Mouse (Mus musculus) neural tube, embryonic 10.5 days (tissue): ENCODE measurements around the gene Ifngr1.
"Not testable (repeated sequence)": the region's sequence is repeated elsewhere in the genome, so short reads cannot be mapped to it uniquely, and the experiment has no call there.

Experiments used
- DNase-seq: peaks from one replicate; pipeline ENCODE4 v3.0.0-alpha.2; 2017; ENCODE audit warnings: low spot score; ENCODE audit errors: extremely low spot score

Gene Ifngr1

DNA sequence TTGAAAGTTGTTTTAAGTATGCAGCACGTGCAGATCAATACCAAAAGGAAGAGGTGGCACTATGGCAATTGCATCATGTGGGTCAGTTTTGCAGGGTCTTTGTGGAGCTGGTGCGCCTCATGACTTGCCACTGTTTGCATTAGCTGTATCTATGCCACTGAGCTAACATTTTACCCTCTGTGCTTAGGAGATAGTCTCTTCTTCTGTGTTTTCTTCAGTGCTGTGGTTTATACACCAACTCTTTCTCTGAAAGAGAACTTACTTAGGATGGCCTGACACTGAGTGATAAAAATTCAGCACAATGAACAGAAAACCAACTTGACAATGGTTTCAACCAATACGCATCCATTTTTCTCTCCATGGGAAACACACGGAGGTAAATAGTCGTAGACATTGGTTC lies 5.9 kb upstream of the Ifngr1 start:
- DNase-seq, result no peak

DNA sequence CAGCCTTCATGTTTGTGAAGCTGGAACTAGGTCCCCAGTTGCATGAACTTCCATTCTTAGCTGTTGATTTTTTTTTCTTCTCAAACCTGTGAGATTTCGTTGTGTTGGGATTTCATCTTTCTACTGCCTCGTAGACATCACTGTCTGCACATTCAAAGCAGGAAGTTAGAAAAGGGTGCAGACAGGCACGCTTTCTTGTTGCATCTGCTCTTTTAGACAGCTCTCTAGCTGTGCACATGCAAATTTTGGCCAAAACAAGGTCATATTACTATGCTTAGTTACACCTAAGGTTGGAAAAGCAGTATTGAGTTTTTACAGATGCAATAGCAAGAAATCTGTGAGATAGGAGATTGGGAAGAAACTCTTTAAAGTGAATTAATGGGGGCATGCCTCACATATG lies 4.5 kb upstream of the Ifngr1 start:
- no peak for DNase-seq

DNA sequence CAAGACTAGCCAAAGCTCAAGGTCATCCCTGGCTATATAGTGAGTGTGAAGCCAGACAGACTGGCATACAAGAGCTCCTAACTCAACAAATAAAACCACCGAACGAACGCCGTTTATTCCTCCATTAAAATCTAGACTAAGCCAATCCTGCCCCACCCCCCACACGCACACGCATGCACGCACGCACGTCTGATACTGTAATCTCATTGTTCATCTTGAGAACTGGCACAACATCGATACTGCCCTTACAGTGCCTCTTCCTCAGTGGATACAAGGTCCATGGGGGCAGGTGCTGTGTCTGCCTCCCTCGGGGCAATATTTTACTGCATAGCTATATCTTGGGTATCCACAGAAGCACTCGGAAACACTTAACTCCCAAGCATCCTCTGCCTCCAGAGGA lies 2.1 kb upstream of the Ifngr1 start:
- DNase-seq, result no peak

DNA sequence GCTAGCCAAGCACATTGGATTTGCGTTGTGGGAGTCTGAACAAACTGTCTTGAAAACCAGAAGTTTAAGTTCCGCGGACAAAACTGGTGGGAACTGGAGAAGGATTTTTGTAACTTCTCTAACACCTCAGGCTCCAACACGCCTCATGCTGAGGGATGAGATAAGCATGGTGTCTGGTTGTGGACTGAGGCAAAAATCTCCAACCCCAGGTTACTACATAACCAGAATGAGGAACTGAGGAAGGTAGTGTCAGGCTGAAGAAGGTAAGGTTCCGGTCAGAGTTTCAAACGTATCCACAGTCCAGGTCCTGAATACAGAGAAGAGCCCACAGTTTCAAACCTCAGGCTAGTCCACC lies 486 bp upstream of the Ifngr1 start:
- DNase-seq, result no peak

DNA sequence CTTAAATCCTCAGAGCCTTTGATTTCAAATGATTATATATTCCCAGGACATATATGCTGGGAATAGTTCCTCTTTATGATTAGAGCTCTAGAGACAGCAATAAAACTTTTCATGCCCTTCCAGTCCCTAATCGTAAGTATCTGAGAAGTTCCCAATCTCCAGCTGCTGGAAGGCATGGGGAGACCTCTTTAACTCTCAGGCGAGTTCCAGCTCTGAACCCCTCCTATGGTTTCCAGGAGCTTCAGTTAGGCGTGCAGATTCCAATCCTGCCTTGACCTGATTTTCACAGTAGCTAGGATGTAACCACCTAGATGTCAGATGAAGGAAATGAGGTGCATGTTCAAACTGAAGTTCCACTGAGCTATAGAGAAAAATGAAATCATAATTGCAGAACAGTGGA lies 807 bp downstream of the Ifngr1 start:
- DNase-seq, result no peak

DNA sequence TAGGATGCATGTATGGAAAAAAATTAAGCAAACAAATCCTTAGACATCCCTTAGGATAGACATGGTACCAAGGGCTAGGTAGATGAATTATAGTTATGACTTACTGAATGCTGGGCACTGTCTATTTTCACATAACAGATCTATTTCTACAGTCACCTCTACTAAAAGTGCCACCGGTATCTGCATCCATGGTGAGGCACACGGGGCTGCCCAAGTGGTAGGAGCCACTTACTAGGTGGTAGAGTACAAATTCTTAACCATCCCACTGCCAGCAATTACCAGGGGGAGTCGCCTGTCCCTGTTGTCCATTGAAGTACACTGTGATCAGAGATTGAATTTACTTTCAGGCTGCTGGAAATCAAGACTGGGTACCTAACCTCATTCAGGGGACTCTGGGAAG lies 1.5 kb downstream of the Ifngr1 start:
- DNase-seq, result no peak

DNA sequence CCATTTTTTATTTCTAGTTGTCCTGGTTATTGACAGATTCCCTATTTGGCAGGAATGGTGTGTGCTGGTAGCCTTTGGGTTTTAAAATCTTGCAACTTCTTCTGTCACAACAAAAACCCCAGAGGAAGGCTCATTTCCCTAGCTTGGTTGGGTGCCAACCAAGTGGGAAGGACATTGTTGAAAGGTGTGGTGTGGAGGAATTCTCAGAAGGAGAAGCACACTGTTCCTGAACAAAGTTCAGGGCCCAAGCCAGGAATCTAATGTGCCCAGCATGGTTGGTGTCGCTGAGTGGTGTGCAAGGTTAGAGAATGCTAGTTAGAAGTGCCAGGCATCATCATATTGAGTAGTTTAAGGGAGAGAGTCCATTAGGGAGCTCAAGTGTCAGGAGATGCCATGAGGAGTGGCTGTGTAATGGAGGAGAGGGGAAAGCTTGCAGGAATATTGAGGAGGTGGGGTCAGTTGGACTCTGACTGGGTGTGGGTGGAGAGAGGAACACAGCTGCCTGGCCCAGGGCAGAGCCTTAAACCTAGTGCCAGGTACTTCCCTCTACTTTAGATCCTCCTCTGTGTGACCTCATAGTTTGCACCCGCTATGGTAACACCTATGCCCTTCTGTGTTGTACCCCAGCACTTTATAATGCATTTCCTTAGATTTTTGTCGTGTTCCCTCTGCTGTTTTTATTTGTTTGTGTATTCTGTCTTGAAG lies 2.6 kb downstream of the Ifngr1 start:
- DNase-seq, result no peak

DNA sequence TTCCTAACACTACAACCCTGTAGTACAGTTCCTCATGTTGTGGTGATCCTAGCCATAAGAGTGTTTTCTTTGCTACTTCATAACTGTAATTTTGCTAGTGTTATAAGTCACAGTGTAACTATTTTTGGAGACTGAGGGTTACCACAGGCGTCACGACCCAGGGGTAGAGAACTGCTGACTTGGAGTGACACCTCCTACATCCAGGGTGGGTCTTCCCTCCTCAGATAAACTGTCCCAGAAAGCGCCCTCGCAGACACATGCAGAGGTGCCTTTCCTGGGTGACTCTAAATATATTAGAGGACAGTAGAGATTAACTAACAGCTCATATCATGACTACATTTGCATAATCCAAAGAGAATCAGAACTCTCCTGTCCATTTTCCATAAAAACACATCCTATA lies 5.1 kb downstream of the Ifngr1 start:
- DNase-seq, result no peak

DNA sequence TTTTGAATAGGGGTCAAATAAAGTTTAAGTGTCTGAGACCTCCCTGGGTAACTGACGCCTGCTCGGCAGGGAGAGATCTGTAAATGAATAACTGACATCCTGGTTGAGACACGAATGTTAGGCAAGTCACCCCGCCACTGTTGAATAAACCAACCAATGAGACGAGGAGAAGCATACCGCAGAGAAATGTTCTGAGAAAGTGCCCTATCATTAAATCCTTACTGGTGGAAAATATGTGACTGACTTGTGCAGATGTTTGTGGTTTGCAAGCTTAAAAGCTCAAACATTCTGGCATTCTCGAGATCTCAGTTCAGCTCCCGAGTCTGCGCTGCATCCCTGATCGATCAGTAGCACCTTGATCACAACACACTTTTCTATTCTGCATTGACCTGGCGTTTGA lies 6.3 kb downstream of the Ifngr1 start:
- DNase-seq, result no peak

DNA sequence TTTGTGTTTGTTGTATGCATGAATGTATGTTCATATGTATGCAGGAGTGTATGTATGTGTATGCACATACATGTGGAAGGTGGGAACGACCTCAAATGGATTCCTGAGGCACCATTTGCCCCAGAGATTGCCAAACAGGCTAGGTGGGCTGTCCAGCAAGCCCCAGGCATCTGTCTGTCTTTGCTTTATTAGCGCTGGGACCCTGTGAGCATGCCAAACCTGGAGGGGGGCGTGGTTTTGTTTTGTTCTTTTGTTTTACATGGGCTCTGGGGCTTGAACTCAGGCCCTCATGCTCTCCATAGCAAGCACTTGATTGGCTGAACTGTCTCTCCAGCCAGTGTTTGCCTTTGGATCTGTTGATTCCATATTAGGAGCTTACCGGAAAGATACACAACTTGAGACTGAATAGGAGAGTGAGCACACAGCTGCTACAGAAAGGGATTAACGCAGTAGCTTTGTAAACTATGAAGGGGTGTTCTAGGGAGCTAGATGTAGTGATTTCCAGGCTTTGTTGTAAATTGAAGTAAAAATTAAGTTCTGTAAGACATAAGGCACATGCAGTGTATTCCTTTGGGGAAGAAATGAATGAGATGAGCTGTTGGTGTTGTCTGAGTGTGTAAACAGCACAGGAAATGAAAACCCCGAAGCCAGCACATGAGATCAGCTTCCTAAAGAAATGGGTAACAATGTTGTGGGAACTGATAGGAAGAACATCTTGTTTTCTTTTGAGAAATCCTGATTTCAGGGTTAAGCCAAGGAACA lies 7.8 kb downstream of the Ifngr1 start:
- no peak for DNase-seq

DNA sequence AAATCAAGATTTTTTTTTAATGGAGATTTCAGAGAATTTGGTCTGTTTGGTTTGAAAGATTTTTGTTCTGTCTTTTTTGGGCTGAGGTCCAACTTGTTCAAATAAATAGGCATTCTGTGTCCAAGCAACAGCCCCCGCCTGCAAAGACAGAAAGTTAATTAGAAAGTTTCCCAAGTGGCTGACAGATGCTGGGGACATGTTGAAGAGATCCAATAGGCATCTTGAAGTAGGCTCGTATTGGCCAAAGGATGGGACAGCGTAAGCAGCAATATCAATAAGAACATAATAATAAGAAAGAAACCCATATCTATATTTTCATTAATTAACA lies 8.3 kb downstream of the Ifngr1 start:
- DNase-seq, result no peak

DNA sequence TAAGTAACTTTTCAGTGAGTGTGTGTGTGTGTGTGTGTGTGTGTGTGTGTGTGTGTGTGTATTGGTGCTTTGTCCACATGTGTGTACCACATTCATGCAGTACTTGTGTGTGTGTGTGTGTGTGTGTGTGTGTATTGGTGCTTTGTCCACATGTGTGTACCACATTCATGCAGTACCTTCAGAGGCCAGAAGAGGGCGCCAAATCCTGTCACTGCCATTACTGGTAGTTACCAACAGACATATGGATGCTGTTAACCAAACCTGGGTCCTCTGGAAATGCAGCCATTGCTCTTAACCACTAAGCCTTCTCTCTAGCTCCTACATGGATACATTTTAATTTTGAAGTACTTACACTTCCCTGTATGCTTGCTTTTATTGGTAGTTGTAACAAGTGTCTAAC lies 9.8 kb downstream of the Ifngr1 start:
- DNase-seq, result not testable (repeated sequence)

DNA sequence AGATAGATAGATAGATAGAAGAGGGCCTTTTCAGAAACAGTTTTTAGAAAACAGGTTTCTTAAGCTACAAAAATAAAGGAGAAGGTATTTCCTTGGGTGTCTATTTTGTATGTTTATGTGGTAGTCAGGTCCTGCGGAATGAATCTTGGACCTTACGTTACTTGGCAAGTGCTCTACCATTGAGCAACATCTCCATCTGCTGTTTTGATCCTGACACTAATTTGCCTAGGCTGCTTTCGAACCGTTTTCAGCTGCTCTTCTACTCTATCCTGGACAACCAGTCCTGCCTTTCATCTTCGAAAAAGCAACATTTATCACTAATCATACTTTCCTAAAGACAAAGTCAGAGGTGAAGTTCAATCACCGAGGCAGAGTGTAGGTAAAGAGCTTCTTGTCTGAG lies 11.5 kb downstream of the Ifngr1 start:
- DNase-seq, result no peak

DNA sequence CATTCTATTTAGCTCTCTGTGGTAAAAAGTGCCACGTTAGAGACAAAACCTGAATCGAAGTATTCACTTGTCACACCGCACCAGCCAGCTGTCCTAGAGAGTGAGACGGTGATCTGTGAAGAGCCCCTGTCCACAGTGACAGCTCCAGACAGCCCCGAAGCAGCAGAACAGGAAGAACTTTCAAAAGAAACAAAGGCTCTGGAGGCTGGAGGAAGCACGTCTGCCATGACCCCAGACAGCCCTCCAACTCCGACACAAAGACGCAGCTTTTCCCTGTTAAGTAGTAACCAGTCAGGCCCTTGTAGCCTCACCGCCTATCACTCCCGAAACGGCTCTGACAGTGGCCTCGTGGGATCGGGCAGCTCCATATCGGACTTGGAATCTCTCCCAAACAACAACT lies 17.4 kb downstream of the Ifngr1 start:
- no peak for DNase-seq

DNA sequence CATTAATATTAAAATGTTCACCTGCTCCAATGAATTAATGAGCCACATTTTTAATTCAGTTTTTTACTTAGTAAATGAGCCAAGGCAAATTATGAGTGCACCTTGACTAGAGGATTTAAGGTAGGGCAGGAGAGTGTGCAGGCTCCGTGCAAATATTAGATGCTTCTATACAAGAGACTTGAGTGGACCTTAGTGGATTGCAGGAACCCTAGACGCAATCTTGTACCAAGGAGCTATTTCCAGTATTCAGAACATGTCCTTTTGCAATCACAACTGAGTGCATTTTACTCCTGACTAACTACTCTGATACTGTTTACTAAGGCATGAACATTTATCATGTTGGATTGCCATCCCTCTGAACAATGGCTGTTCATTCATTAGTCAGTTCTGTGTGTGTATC lies 19.9 kb downstream of the Ifngr1 start:
- no peak for DNase-seq

DNA sequence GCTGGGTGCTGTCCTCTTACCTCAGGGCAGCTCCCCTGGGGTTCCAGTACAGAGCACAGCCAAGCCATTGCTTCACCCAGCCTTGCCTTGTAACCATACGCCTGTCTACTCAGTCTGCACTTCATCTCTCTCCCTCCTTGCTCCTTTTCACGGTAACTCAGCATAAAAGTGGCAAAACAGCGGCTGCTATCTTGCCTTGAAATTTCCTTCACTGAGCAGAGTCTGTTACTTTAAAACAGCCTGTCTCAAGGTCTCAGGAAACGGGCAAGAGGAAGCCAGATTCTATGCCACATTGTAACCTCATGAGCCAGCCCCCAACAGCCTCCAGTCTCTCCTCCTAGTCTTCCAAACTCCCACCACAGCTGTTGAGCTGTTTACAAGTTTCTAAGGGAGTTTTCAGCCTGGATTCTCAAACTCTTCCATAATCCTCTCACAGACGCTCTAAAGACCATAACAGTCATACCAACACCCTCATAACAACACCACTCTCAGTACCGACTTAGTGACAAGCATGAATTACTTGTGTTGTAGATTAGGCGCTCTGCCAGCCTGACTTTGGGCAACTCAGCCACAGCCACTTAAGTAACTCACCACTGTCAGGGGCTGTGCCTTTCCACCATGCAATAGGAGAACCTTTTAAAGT lies 21.5 kb downstream of the Ifngr1 start:
- DNase-seq, result peak; percentile 9

DNA sequence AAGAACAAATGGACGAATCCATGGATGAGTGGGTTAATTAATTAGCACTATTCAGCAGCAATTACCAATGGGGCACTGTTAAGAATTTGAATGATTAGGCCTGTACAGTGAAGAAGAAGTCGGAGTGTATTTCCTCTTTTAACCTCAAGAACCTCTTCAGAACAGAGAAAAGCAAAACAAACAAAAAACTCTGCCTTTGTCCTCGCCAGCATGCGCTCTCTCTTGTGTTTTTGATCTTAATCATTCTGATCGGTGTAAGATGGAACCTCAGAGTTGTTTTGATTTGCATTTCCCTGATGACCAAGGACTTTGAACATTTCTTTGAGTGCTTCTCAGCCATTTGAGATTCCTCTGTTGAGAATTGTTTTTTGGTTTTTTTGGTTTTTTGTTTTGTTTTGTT lies 28.0 kb downstream of the Ifngr1 start:
- DNase-seq, result no peak

DNA sequence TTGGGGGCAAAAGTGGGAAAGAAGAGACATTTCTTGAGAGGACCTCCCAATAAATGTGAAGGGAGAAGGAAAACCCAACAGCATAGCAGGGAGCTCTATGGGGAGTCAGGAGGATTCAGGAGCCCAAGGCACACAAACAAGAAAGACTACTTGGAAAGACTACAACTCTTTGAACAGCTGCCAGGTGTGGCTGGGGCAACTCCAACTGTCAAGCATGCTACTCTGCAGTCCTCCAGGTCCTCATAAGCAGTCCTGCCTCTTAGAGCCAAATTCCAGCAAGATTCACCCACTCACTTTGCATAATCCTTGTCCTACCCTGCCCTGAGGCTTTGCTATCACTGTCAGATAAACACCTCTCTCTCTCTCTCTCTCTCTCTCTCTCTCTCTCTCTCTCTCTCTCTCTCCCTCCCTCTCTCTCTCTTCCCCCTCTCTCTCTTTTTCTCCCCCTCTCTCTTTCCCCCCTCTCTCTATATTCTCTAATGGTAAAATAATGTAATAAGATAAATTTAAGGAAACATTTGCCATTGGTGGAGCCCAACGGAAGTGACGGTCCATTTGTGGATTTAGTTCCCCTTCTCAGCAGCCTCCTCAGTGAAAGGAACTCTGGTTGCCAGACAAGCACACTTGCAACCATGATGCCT lies 29.8 kb downstream of the Ifngr1 start, which contains the start of gene Il22ra2:
Il22ra2 (plus strand) TSS at position 591 of the 641 bp plus-strand sequence.
- DNase-seq, result no peak

DNA sequence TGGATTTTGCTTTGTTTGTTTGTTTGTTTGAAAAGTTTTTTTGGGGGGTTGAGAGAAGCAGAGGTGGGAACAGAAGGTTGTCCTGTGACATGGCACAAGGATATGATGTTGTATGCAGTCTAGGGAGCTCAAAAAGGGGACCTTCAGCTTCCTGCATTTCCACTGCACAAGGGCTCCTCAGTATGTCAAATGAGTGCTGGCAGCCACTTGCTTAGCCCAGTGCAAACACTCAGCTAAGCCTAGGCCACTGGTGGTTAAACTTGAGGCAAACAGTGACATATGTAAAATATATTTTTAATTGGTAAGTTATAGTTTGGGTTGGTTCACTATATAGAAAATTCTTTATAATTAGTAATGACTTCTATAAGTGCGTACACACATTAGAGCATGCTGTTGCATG lies 32.9 kb downstream of the Ifngr1 start:
- no peak for DNase-seq

DNA sequence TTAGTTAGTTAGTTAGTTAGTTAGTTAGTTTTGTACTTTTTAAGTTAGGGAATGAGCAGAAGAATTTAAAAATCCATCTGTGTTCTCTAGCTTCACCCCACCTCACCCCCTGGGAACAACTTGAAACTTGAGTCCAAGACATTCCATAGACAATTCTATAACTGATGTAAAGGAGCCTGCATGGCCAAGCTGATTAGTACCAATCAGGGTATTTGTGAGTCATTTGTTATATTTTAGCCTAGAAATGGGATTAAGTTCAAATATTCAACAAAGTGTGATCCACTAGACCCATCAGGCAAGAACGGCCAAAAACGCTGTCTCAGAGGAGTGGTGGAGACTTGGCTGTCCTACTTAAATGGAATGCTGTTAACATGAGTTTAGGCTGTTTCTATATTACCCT lies 35.6 kb downstream of the Ifngr1 start:
- no peak for DNase-seq

DNA sequence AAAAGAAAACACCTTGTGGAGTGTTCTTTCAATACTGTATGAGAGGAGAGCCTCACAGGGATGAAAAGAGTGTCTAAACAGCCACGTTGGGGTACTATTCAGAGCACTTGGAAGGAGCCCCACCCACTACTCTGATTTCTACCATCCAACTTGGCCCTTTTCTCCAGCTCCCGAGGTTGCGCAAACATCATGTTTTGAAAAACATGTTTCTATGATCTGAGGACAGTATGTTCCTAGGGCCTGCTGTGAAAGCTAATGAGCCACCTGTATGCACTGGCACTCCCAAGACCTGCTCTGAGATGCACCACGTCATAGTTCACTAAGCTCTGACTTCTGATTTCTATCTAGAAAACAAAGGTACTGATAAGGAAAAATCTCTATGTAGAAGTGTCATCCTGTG lies 36.0 kb downstream of the Ifngr1 start:
- no peak for DNase-seq

DNA sequence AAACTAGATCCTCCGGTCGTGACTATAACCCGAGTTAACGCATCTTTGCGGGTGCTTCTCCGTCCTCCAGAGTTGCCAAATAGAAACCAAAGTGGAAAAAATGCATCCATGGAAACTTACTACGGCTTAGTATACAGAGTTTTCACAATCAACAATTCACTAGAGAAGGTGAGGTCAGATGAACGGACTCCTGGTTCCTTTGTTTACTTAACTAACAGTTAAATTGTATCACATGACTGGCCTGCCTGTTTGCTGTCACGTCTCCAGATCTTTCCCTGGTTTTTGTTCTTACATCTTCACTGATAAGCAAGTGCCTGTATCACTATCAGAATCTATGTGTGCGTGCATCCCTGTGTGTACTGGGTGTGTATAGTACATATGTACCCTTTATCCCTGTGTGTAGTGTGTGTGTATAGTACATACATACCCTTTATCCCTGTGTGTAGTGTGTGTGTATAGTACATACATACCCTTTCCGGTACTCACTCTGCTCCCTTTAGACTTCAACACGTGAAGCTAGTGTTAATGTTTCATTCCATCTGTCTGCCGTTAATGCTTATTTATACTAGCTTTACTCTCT lies 40.0 kb downstream of the Ifngr1 start:
- DNase-seq, result no peak
